Mouse (Mus musculus) embryonic facial prominence, embryonic 15.5 days (tissue): Measurements from ENCODE around the gene Paf1. TPM values are rescaled to one million over a fixed set of nuclear protein-coding genes. Genes with fewer than 3 reads are reported as not detected.

ENCODE experiments used
- ATAC-seq: fragments of 200-750 bp; cut with Nextera tagmentation; 2 replicates; pipeline ENCODE4 v1.8.0; 2017; ENCODE audit warnings: low read depth, moderate TSS enrichment; ENCODE audit not compliant: insufficient number of reproducible peaks, low FRiP score, low TSS enrichment
- H3K27ac ChIP-seq: fragments of 300-500 bp; sonication (generic); replicated peaks from 2 replicates; pipeline ENCODE4 v1.5.1; 2015; ENCODE audit warnings: mild to moderate bottlenecking, inconsistent platforms
- H3K27me3 ChIP-seq: fragments of 300-500 bp; sonication (generic); 2 replicates; pipeline ENCODE4 v1.6.1; 2015; ENCODE audit warnings: inconsistent platforms
- H3K36me3 ChIP-seq: fragments of 300-500 bp; sonication (generic); 2 replicates; pipeline ENCODE4 v1.6.1; 2015; ENCODE audit warnings: mild to moderate bottlenecking, inconsistent platforms
- H3K4me1 ChIP-seq: fragments of 300-500 bp; sonication (generic); 2 replicates; pipeline ENCODE4 v1.6.1; 2015; ENCODE audit warnings: inconsistent platforms
- H3K4me2 ChIP-seq: fragments of 300-500 bp; sonication (generic); replicated peaks from 2 replicates; pipeline ENCODE4 v1.6.1; 2015; ENCODE audit warnings: mild to moderate bottlenecking, inconsistent platforms
- H3K4me3 ChIP-seq: fragments of 300-500 bp; sonication (generic); replicated peaks from 2 replicates; pipeline ENCODE4 v1.5.1; 2015; ENCODE audit warnings: mild to moderate bottlenecking, inconsistent platforms
- H3K9ac ChIP-seq: fragments of 300-500 bp; sonication (generic); 2 replicates; pipeline ENCODE4 v1.6.1; 2015; ENCODE audit warnings: inconsistent platforms
- H3K9me3 ChIP-seq: fragments of 300-500 bp; sonication (generic); replicated peaks from 2 replicates; pipeline ENCODE4 v1.6.1; 2016; ENCODE audit warnings: inconsistent platforms
- WGBS: fragments of 180-500 bp; shearing (Covaris S2); methylation state at CpG from one replicate; pipeline ENCODE4 v1.1.7; 2015; 5-methylcytosine and 5-hydroxymethylcytosine counted together
- polyA plus RNA-seq: library from polyadenylated mRNA; unstranded; fragments of >200 nt; fragmentation: Nextera tagmentation; extraction: Ambion mirVana; gene quantifications from 2 replicates; pipeline ENCODE4 v1.2.1, GENCODE M21; 2015

Paf1 gene
- polyA plus RNA-seq, result 78.9 and 84.9 TPM in 2 replicates

DNA sequence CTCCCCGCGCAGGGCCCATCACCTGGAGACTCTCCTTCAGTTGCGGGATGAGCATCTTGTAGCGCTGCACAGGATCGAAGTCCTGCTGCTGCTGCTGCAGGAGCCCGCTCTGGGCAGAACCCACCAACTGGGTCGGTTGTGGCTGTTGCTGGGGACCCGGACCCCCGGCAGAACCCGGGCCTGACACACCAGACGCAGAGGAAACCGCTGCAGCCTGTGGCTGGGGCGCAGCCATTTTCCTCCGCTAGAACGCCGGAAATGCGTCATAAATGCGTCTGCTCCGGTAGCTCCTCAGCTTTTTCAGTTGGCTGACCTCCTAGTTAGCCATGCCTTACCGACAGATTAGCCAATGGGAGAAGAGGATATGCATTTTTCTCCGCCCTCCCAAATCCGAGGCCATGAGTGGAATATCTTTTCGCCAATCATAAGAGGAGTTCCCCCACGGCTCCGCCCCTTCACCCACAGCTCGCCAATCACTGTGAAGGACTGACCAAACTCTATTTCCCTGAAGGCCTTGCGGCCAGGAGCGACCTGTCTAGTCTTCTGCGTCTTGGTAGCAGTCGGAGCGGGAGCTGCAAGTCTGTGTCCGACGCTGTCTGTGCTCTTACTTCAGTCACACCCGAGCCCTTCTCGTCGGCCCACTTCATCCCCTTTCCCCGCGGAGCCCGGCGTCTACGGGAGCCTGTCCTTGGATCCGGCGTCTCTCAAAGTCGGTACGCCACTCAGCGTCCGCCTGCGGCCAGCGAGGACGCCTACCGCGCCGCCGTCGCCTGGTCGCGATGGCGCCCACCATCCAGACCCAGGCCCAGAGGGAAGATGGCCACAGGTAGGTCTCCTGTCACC lies at the start of gene Paf1, which contains the start of gene Med29:
Gene Paf1 (plus strand): TSS at position 523 of the 843 bp plus-strand sequence.
Gene Med29 (minus strand): TSS at position 280 of the 843 bp plus-strand sequence.
- peaks cover 55% of the 10 kb centered on the region for H3K36me3 ChIP-seq
- H3K4me2 ChIP-seq, result peak within 1 kb of the TSS; percentile 93
- no peaks in the 10 kb centered on the region for H3K27me3 ChIP-seq
- peak within 1 kb of the TSS; percentile 86 for H3K4me3 ChIP-seq
- H3K4me1 ChIP-seq, result peaks cover 19% of the 10 kb centered on the region
- peak within 1 kb of the TSS; percentile 71 for H3K9ac ChIP-seq
- peak; percentile 98 for ATAC-seq
- WGBS, result under 1% methylated on average over 58 of the region's 58 CpGs
- peak within 1 kb of the TSS; percentile 83 for H3K27ac ChIP-seq
- H3K9me3 ChIP-seq, result no peaks in the 10 kb centered on the region

- ATAC-seq, result no peak
- 2% methylated on average over 4 of the region's 4 CpGs for WGBS
- Histone ChIP-seq H3K9ac (no peak overlapping the region), H3K4me1 (peaks cover 13% of the 10 kb centered on the region), H3K27ac (no peak overlapping the region), H3K36me3 (no peaks in the 10 kb centered on the region), H3K4me3 (no peak overlapping the region), H3K27me3 (no peaks in the 10 kb centered on the region), H3K9me3 (no peaks in the 10 kb centered on the region), H3K4me2 (no peak overlapping the region)
These were observed 48.1 kb upstream of the Paf1 start for GRCm38 (mm10) chr7:28344637-28345036.

DNA sequence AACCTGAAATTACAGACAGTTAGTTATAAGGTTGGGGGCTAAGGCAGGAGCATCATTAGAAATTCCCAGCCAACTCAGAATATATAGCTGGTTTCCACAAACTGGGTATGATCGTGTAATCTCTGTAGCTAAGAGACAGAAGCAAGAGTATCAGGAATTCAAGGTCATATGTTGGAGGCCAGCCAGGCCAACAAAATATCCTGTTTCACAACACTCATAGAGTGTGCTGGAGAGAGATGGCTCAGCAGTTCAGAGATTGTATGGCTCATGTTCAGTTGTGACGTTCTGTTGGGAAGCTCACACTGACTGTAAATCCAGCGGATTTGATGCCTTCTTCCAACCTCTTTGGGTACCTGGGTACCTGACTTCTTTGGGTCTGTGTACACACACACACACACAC lies 45.0 kb upstream of the Paf1 start:
- no peaks in the 10 kb centered on the region for H3K27me3 ChIP-seq
- ATAC-seq, result no peak

DNA sequence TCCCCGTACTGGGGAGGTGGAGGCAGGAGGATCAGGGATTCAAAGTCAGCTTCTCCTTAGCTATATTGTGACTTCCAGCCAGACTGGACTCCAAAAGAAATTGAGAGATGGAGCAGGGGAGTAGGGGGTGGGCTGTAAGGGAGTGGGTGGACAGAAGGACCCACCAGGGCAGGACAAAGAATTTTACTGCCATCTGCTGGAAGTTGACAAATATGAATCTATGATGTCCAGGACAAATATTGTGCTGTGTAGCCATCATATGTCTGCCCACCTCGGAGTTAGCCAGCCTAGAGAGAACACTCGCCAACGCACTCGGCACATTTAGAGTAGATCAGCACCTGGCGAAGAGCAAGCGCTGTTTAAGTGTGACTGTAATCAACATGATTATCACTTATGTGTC lies 44.1 kb upstream of the Paf1 start:
- no peak overlapping the region for H3K27ac ChIP-seq
- H3K4me1 ChIP-seq, result peaks cover 29% of the 10 kb centered on the region
- ATAC-seq, result no peak
- no peaks in the 10 kb centered on the region for H3K27me3 ChIP-seq
- no peak overlapping the region for H3K4me2 ChIP-seq
- no peaks in the 10 kb centered on the region for H3K9me3 ChIP-seq
- 84% methylated on average over 7 of the region's 7 CpGs for WGBS
- peaks cover 18% of the 10 kb centered on the region for H3K36me3 ChIP-seq
- H3K9ac ChIP-seq, result 0 out of 2 replicates have a peak overlapping the region, but pooled peaks have one; percentile 0
- H3K4me3 ChIP-seq, result no peak overlapping the region

More for the DNA sequence above, 45.0 kb upstream of the Paf1 start:
- 80% methylated on average over 3 of the region's 3 CpGs for WGBS
- no peak overlapping the region for H3K4me3 ChIP-seq
- H3K36me3 ChIP-seq, result peaks cover 9% of the 10 kb centered on the region; the same call in 1 of the 2 replicates
- no peaks in the 10 kb centered on the region for H3K9me3 ChIP-seq
- no peak overlapping the region for H3K9ac ChIP-seq
- peaks cover 29% of the 10 kb centered on the region for H3K4me1 ChIP-seq
- H3K4me2 ChIP-seq, result no peak overlapping the region
- H3K27ac ChIP-seq, result no peak overlapping the region

GRCm38 (mm10) chr7:28350155-28350883 lies 42.4 kb upstream of the Paf1 start, which contains the start of gene Rps16:
Gene Rps16, plus strand, starts transcription at chr7:28350652.
- no peaks in the 10 kb centered on the region for H3K27me3 ChIP-seq
- peaks cover 26% of the 10 kb centered on the region for H3K4me1 ChIP-seq
- no peaks in the 10 kb centered on the region for H3K9me3 ChIP-seq
- ATAC-seq, result peak; percentile 95
- H3K36me3 ChIP-seq, result peaks cover 35% of the 10 kb centered on the region
- H3K9ac ChIP-seq, result peak within 1 kb of the TSS; percentile 97
- H3K4me3 ChIP-seq, result peak within 1 kb of the TSS; percentile 90
- under 1% methylated on average over 50 of the region's 50 CpGs for WGBS
- peak within 1 kb of the TSS; percentile 97 for H3K27ac ChIP-seq
- H3K4me2 ChIP-seq, result peak within 1 kb of the TSS; percentile 73

DNA sequence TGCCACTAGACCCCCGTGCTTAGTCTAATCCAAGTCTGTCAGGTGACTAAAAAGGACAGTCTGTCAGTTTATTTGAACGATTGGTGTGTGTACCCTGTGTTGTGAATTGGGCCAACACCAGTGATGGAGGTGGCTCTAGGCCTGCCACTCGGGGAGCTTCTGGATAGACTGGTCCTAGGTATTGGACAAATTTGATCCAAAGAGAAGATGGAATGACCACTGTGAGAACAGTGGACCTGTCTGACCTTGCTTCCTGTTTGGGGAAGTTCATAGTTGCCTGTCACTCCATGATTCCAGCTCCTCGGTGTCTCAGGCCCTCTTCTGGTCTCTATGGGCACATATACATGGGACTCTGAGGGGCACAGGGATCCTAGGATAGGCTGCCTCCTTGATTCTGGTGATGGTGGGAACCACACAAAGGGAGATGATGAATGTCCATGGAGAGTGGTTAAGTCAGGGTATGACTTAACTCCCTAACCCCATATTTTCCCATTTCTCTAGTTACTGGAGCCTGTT lies 41.0 kb upstream of the Paf1 start:
- peaks cover 29% of the 10 kb centered on the region for H3K4me1 ChIP-seq
- peaks cover 35% of the 10 kb centered on the region for H3K36me3 ChIP-seq
- H3K27me3 ChIP-seq, result no peaks in the 10 kb centered on the region
- H3K4me3 ChIP-seq, result peak overlapping the region; percentile 90
- H3K9ac ChIP-seq, result peak overlapping the region; percentile 97
- no peak overlapping the region; the same call in 1 of the 2 replicates for H3K27ac ChIP-seq
- no peaks in the 10 kb centered on the region for H3K9me3 ChIP-seq
- ATAC-seq, result no peak
- H3K4me2 ChIP-seq, result peak overlapping the region; percentile 73
- WGBS, result 31% methylated on average over 4 of the region's 4 CpGs

DNA sequence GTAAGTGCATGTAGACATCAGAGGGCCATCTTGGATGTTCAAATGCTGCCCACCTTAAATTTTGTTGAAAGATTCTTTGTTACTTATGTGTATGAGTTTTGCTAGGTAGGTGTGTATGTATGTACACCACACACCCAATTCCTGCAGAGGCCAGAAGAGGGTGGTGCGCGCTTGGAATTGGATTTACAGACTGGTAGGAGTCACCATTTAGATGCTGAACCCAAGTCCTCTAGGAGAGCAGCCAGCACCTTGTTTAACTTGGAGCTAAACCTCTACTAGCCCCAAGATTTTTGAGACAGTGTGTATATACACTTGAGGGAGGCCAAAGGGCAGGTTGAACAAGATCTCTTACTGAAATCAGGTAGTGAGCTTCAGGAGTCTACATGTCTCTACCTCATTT lies 39.5 kb upstream of the Paf1 start:
- Histone ChIP-seq H3K4me2 (no peak overlapping the region), H3K27me3 (no peaks in the 10 kb centered on the region), H3K9ac (no peak overlapping the region), H3K36me3 (peaks cover 35% of the 10 kb centered on the region), H3K4me3 (no peak overlapping the region), H3K27ac (no peak overlapping the region), H3K9me3 (no peaks in the 10 kb centered on the region), H3K4me1 (peaks cover 45% of the 10 kb centered on the region)
- WGBS, result 96% methylated on average over 2 of the region's 2 CpGs
- no peak for ATAC-seq

- H3K9me3 ChIP-seq, result no peaks in the 10 kb centered on the region
- no peak overlapping the region for H3K4me2 ChIP-seq
- WGBS, result 87% methylated on average over 3 of the region's 3 CpGs
- no peak overlapping the region for H3K4me3 ChIP-seq
- peaks cover 49% of the 10 kb centered on the region for H3K4me1 ChIP-seq
- no peak overlapping the region for H3K27ac ChIP-seq
- H3K9ac ChIP-seq, result no peak overlapping the region
- no peaks in the 10 kb centered on the region for H3K27me3 ChIP-seq
- ATAC-seq, result no peak
- peaks cover 41% of the 10 kb centered on the region for H3K36me3 ChIP-seq
These were observed 38.6 kb upstream of the Paf1 start for GRCm38 (mm10) chr7:28354113-28354581.

DNA sequence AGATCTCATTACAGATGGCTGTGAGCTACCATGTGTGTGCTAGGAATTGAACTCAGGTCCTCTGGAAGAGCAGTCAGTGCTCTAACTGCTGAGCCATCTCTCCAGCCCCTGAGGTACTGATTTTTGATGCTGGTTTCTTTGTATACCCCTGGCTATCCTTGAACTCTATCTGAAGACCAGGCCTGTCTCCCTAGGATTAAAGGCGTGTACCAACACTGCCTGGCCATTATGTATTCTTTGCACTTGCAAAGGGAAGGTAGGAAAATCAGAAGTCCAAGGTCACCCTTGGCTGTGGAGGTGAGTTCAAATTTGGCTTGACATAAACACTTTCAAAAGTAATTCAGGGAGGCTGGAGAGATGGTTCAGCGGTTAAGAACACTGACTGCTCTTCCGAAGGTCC lies 38.2 kb upstream of the Paf1 start:
- Histone ChIP-seq H3K9me3 (no peaks in the 10 kb centered on the region), H3K4me1 (peaks cover 47% of the 10 kb centered on the region), H3K36me3 (peaks cover 45% of the 10 kb centered on the region), H3K9ac (no peak overlapping the region), H3K4me2 (no peak overlapping the region), H3K27me3 (no peaks in the 10 kb centered on the region), H3K27ac (no peak overlapping the region), H3K4me3 (no peak overlapping the region)
- ATAC-seq, result no peak
- 94% methylated on average over 3 of the region's 3 CpGs for WGBS

- H3K36me3 ChIP-seq, result peaks cover 51% of the 10 kb centered on the region
- H3K4me1 ChIP-seq, result peaks cover 46% of the 10 kb centered on the region
- no peak overlapping the region for H3K4me3 ChIP-seq
- H3K9me3 ChIP-seq, result no peaks in the 10 kb centered on the region
- no peak overlapping the region for H3K9ac ChIP-seq
- no peak for ATAC-seq
- H3K4me2 ChIP-seq, result no peak overlapping the region
- 87% methylated on average over 3 of the region's 3 CpGs for WGBS
- no peak overlapping the region for H3K27ac ChIP-seq
- no peaks in the 10 kb centered on the region for H3K27me3 ChIP-seq
These were observed 37.5 kb upstream of the Paf1 start for GRCm38 (mm10) chr7:28355221-28355620.

DNA sequence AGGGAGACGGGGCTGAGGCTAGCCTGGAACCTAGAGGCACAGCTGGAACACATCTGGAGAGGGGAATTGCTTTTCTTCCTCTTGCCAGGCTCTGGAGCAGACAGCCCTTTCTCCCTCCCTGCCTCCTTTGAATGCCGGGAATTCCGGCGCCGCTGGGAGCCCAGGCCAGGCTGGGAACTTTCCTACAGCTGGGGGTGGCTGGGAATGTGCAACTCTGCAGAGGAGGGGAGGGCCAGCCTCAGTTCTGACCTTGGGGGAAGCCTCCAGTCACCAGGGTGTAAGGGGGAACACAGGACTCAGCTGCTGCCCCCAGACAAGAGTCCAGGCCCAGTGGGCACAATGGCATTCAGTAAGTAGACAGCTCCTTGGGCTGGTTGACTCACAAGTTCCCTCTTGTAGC lies 35.8 kb upstream of the Paf1 start:
- Histone ChIP-seq H3K9ac (no peak overlapping the region), H3K36me3 (peaks cover 65% of the 10 kb centered on the region)
- ATAC-seq, result 0 out of 2 replicates have a peak, but pooled peaks have one; percentile 32

More for the DNA sequence above, 35.8 kb upstream of the Paf1 start:
- Histone ChIP-seq H3K27me3 (no peaks in the 10 kb centered on the region), H3K4me2 (no peak overlapping the region), H3K27ac (peak overlapping the region; percentile 85), H3K9me3 (no peaks in the 10 kb centered on the region), H3K4me1 (peaks cover 40% of the 10 kb centered on the region), H3K4me3 (0 out of 2 replicates have a peak overlapping the region, but pooled peaks have one; percentile 6)
- WGBS, result 5% methylated on average over 4 of the region's 5 CpGs
